Mouse (Mus musculus): ENCODE results near the gene Tnfaip6. TPM values are rescaled to one million over a fixed set of nuclear protein-coding genes. Genes with fewer than 3 reads are reported as not detected.

Gene Tnfaip6
- total RNA-seq, 1 experiment from 2014 or later, result 0.57 TPM

Other genes starting within 250 kb of the Tnfaip6 start
- 15.0 to 30.3 TPM (median 16.0 TPM) in 3 replicates for gene Rbm43, start 102.8 kb upstream of the Tnfaip6 start, total RNA-seq (2017)
- gene Nmi, start 64.5 kb upstream of the Tnfaip6 start, total RNA-seq (2017), result 91.7 to 159 TPM (median 151 TPM) in 3 replicates
- gene Rif1, start 34.8 kb downstream of the Tnfaip6 start, total RNA-seq (2017), result 29.1 to 71.0 TPM (median 39.2 TPM) in 3 replicates

Data from monocyte, adult 5-6 weeks (primary cell).